ENCODE assay signal across 7 mouse cellular contexts in genomic region chr17:15379741-15380526, GRCm38 (mm10). TPM values are rescaled to one million over a fixed set of nuclear protein-coding genes. Genes with fewer than 3 reads are reported as not detected.
A peak's percentile ranks its signal among the peaks of the same experiment; 100 is the strongest.
DNase-seq lines count a peak whose midpoint lies in the region; ATAC-seq lines count a peak whose summit lies in the region.

No protein-coding gene starts in this region.

- H3K9me3 ChIP-seq in neural tube, embryonic 11.5 days (ENCODE audit: control insufficient read depth, low read length), result no peaks in the 10 kb centered on the region
- no peaks in the 10 kb centered on the region for H3K9me3 ChIP-seq in forebrain, embryonic 16.5 days (ENCODE audit: control insufficient read depth, low read length)
- H3K9me3 ChIP-seq in liver, embryonic 13.5 days (replicated peaks), result no peaks in the 10 kb centered on the region

- WGBS in neural tube, embryonic 11.5 days, result 8% methylated on average over 17 of the region's 17 CpGs
- 7% methylated on average over 17 of the region's 17 CpGs for WGBS in forebrain, embryonic 16.5 days
- WGBS in liver, embryonic 13.5 days (ENCODE audit: insufficient replicate concordance), result 11% methylated on average over 17 of the region's 17 CpGs

- H3K27me3 ChIP-seq in neural tube, embryonic 11.5 days (ENCODE audit: control insufficient read depth, insufficient read depth, low read length), result 0 out of 2 replicates have a peak, but pooled peaks cover 5% of the 10 kb centered on the region
- H3K27me3 ChIP-seq in forebrain, embryonic 16.5 days (replicated peaks; ENCODE audit: control insufficient read depth, insufficient read depth, low read length), result no peaks in the 10 kb centered on the region
- H3K27me3 ChIP-seq in liver, embryonic 13.5 days, result peaks cover 92% of the 10 kb centered on the region

- no peaks in the 10 kb centered on the region for H3K36me3 ChIP-seq in neural tube, embryonic 11.5 days (ENCODE audit: control insufficient read depth, insufficient read depth, low read length)
- no peaks in the 10 kb centered on the region for H3K36me3 ChIP-seq in forebrain, embryonic 16.5 days (ENCODE audit: control insufficient read depth, insufficient read depth)
- no peaks in the 10 kb centered on the region for H3K36me3 ChIP-seq in liver, embryonic 13.5 days

- no peak for DNase-seq in neural tube, embryonic 11.5 days (ENCODE audit: low spot score)
- no peak for DNase-seq in neural tube, embryonic 10.5 days (ENCODE audit: extremely low spot score, low spot score)
- DNase-seq in liver, embryonic 13.5 days, result no peak
- no peak for DNase-seq in spleen, postnatal 36 days (ENCODE audit: low spot score in 2 of 2)
- no peak for DNase-seq in retina, embryonic 14.5 days (ENCODE audit: low spot score)

- H3K9ac ChIP-seq in neural tube, embryonic 11.5 days (ENCODE audit: low read length), result peak overlapping the region; percentile 37; the same call in 1 of the 2 replicates
- peak overlapping the region; percentile 58 for H3K9ac ChIP-seq in forebrain, embryonic 16.5 days (replicated peaks; ENCODE audit: low read depth, low read length)
- no peak overlapping the region for H3K9ac ChIP-seq in liver, embryonic 13.5 days

- peak overlapping the region; percentile 54; the same call in 1 of the 2 replicates for H3K27ac ChIP-seq in neural tube, embryonic 11.5 days (ENCODE audit: low read depth, low read length)
- peak overlapping the region; percentile 53 for H3K27ac ChIP-seq in forebrain, embryonic 16.5 days (ENCODE audit: low read length)
- no peak overlapping the region for H3K27ac ChIP-seq in liver, embryonic 13.5 days

- ATAC-seq in neural tube, embryonic 11.5 days (ENCODE audit: insufficient read depth, low FRiP score, low TSS enrichment), result no peak
- no peak for ATAC-seq in forebrain, embryonic 16.5 days
- ATAC-seq in liver, embryonic 13.5 days (ENCODE audit: low read depth), result no peak
- no peak for ATAC-seq in inflammation-experienced regulatory T-cells, adult 6 months

- peak overlapping the region; percentile 58 for H3K4me2 ChIP-seq in neural tube, embryonic 11.5 days (ENCODE audit: low read depth)
- H3K4me2 ChIP-seq in forebrain, embryonic 16.5 days (ENCODE audit: low read length), result peak overlapping the region; percentile 84
- H3K4me2 ChIP-seq in liver, embryonic 13.5 days, result peak overlapping the region; percentile 57

- H3K4me3 ChIP-seq in neural tube, embryonic 11.5 days (ENCODE audit: low read depth, low read length), result peak overlapping the region; percentile 29
- peak overlapping the region; percentile 50 for H3K4me3 ChIP-seq in forebrain, embryonic 16.5 days (replicated peaks; ENCODE audit: low read length)
- peak overlapping the region; percentile 43 for H3K4me3 ChIP-seq in liver, embryonic 13.5 days (replicated peaks)

- H3K4me1 ChIP-seq in neural tube, embryonic 11.5 days (ENCODE audit: control insufficient read depth, insufficient read depth, low read length), result peaks cover 39% of the 10 kb centered on the region
- peaks cover 50% of the 10 kb centered on the region for H3K4me1 ChIP-seq in forebrain, embryonic 16.5 days (replicated peaks; ENCODE audit: control insufficient read depth, insufficient read depth, low read length)
- H3K4me1 ChIP-seq in liver, embryonic 13.5 days (replicated peaks), result peaks cover 20% of the 10 kb centered on the region

RNA-seq across cellular contexts. Expression of gene Dll1, which starts 3.3 kb away (rescaled TPM):
- 57.7 and 64.2 TPM in 2 replicates for polyA plus RNA-seq in neural tube, embryonic 11.5 days (2014; fragmentation: Nextera tagmentation; extraction: Ambion mirVana)
- polyA plus RNA-seq in forebrain, embryonic 16.5 days (2015; fragmentation: Nextera tagmentation; extraction: Ambion mirVana), result 28.9 and 30.7 TPM in 2 replicates
- 1.1 and 1.3 TPM in 2 replicates for polyA plus RNA-seq in liver, embryonic 13.5 days (2015; fragmentation: Nextera tagmentation; extraction: Ambion mirVana)
- polyA plus RNA-seq in inflammation-experienced regulatory T-cells, adult 6 months (2017; shearing (Covaris generic)), result under 1 TPM in 1 of 3 experiments, not detected in 2; 0.35 TPM

RNA-seq across cellular contexts. Expression of gene Fam120b, which starts 16.1 kb away (rescaled TPM):
- polyA plus RNA-seq in neural tube, embryonic 11.5 days (2014; fragmentation: Nextera tagmentation; extraction: Ambion mirVana), result 36.6 and 37.2 TPM in 2 replicates
- polyA plus RNA-seq in forebrain, embryonic 16.5 days (2015; fragmentation: Nextera tagmentation; extraction: Ambion mirVana), result 52.8 and 52.9 TPM in 2 replicates
- polyA plus RNA-seq in liver, embryonic 13.5 days (2015; fragmentation: Nextera tagmentation; extraction: Ambion mirVana), result 6.3 and 7.3 TPM in 2 replicates
- 10 to 100 TPM; 23.8 to 39.8 (median 32.7) TPM for polyA plus RNA-seq in inflammation-experienced regulatory T-cells, adult 6 months (2017; shearing (Covaris generic))

Comparison
In these comparisons a context has a peak if more than half of its experiments do, and no peak if none do; other contexts are left out.
1. RNA of gene Dll1, which starts 3.3 kb away (polyA plus RNA-seq): 57.7 to 64.2 TPM in neural tube, embryonic 11.5 days and 28.9 to 30.7 TPM in forebrain, embryonic 16.5 days; 1.1 to 1.3 TPM in liver, embryonic 13.5 days and 0.35 TPM in inflammation-experienced regulatory T-cells, adult 6 months; every median in the first group is over 10 times any median in the second.
2. Peak in every context shown above with its lines, with median percentiles within 50 percentile points of each other: H3K4me2 ChIP-seq and H3K4me3 ChIP-seq.